Mouse (Mus musculus) heart, adult 18-20 months (tissue): ENCODE results near the gene Mrps7. TPM values are rescaled to one million over a fixed set of nuclear protein-coding genes. Genes with fewer than 3 reads are reported as not detected.

Experiments
- DNase-seq, 2 experiments: peaks; one replicate each; pipeline ENCODE4 v3.0.0; 2021 to 2022; ENCODE audit warnings: mixed read lengths in 1 of 2
- total RNA-seq, 2 experiments: library from RNA; stranded (reverse); gene quantifications; 2 replicates each; pipeline ENCODE4 v1.2.3; 2021

Mrps7 gene
- total RNA-seq, 2 experiments from 2014 or later, result 81.0 to 83.5 TPM

DNA sequence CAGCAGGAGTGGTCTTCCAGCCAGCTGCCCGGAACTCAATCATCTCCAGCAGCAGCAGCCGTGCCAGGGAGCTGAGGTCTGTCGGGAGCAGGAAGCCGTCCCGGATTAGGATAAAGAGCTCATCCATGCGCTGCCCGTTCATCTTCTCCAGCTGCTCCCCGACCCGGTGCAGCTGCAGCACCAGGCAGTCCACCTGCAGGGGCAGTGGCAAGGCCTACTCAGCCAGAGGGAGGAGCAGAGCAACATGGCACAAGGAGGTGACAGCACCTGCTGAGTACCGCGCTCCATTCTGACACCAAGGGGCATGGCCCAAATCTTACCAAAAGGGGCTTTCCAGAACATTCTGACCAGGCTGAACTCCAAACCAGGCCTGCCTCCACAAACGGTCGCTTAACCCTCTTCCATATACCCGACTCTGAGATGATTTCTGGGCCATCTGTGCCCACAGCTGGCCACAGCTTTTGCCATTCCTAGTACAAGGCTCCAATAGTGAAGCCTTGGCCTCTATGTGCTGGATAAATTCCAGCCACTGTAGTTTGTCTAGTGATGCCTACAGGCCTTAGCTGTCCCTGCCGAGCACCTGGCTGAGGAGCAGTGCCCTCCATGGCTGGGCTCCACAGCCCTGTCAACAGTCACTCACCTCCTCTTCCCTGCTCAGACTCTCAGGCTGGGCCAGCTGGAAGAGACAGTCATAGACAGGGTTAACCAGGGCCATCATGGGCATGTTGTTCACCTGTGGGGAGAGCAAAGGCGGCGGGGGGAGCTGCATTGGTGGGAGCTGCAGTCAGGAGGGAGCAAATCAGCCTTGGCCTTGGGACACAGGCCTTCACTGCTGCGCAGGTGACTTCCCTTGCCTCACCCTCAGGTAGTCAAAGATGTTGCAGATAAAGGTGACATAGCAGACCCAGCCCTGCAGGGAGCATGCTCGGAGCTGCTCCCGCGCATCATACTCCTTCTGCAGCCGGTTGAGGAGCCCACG, 5.0 kb downstream of the Mrps7 start:
- no peak for DNase-seq

- no peak for DNase-seq
Observed at GRCm38 (mm10) chr11:115609576-115609975, 5.9 kb downstream of the Mrps7 start.

DNA sequence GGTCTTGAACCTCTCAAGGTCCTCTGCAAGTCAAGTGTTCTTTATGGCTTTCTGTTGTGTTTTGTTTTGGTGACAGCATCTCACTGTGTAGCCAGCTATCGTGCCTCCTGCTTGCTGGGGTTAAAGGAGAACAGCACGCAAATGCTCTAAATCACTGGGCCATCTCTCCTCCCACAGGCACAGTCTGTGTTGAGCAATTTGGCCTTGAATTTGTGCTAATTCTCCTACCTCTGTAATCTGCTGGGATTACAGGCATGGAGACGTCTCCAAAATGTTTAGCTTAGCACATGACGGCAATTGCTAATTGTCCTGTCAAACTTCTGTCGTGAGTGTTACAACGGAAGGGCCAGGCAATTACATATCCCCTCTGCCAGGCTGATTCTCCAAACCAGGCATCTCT, 7.4 kb downstream of the Mrps7 start:
- DNase-seq, result no peak

DNA sequence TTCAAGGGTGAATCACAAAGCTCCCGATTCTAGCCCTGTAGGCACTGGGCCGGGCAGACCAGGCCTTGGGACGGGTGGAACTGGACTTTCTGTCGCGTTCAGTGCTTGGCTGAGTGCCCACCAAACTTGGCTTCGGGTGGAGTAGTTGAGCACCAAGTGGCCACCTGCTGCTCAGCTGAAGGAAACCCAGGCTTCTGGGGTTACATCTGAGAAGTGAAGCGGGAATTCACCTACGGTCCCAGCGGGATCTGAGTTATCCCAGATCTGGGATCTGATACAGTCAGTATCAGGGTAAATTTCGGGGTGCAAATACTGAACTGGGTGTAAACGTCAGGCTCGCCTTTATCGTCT, 8.3 kb downstream of the Mrps7 start:
- peak; percentile 89 to 90 for DNase-seq

GRCm38 (mm10) chr11:115612410-115613137, 8.8 kb downstream of the Mrps7 start, which contains the start of gene Mif4gd:
Gene Mif4gd, minus strand, starts transcription at chr11:115612969.
- peak; percentile 95 to 98 for DNase-seq

GRCm38 (mm10) chr11:115613138-115613945, 9.6 kb downstream of the Mrps7 start:
- DNase-seq, result no peak

- no peak for DNase-seq
Observed at GRCm38 (mm10) chr11:115614346-115615107, 10.8 kb downstream of the Mrps7 start.

DNA sequence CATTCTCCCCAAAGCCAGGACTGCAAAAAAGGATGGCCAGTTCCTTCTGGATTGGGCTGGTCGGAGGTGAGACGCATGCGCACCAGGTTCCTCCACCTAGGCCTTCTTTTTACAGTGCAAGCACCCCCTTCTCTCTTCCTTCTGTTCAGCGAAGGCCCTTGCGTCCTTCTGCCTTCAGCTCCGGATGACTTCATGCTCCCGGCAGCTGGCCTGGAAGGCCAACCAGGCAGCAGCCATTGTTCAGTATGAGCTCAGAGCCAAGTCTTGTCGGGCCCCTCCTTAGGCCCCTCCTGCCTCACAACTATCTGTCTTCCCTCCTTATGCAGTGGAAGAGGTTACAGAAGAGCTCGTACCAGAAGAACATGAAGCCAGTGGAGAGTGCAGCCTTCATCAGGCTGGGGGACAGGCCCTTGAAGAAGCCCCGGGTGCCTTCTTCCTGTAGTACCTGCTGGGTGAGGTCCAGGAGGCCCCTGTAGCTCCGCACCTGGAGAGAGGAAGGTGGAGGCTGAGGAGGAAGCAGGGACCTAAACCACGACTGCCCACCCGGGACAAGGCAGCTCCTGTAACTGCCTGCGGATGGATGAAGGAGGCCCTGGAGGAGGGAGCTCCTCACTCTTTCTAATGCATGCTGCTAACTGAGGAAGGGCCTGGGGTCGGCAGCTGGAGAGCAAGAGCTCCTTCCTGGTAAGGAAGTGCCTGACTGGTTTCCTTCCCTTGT, 11.5 kb downstream of the Mrps7 start:
- no peak for DNase-seq

GRCm38 (mm10) chr11:115615875-115616274, 12.2 kb downstream of the Mrps7 start:
- no peak for DNase-seq

GRCm38 (mm10) chr11:115616371-115616770, 12.6 kb downstream of the Mrps7 start:
- DNase-seq, result no peak

GRCm38 (mm10) chr11:115616893-115617292, 13.2 kb downstream of the Mrps7 start:
- DNase-seq, result no peak

- no peak for DNase-seq
Observed at GRCm38 (mm10) chr11:115618001-115618400, 14.3 kb downstream of the Mrps7 start.

DNA sequence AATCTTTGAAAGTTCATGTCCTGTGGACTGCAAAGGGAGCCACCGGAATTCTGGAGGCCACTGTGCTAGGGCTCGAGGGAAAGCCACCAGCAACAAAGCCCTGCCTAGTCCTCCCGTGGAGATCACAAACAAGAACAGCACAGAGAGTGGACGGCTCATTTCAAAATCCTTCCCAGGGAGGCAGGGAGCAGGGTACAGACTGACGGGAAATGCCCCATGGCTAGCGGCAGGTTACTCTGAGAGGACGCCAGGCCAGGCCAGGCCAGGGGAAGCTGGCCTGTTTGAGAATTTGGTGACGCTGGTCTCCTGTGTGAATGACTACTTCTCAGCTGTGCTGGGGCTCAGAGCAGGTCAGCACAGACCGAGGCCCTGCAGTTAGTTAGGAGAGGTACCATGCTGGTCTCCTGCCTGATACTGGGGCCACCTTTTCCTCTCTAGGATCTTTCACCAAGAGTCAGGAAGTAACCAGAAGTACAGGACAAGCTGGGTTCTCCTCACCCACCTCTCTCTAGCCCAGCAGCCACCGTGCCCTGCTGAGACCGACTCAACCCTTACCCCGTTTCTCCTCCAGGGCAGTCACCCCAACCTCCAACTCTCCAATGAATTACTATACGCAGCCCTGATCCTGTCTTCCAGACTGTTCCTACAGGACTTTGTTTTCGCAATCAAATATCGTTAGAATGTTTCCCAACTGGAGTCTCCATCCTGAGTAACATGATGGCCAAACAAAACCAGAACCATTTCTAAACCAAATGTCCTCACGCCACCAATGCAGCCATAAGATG, 15.2 kb downstream of the Mrps7 start:
- DNase-seq, result no peak

GRCm38 (mm10) chr11:115619949-115620348, 16.2 kb downstream of the Mrps7 start:
- DNase-seq, result no peak

GRCm38 (mm10) chr11:115623487-115624070, 19.9 kb downstream of the Mrps7 start:
- no peak for DNase-seq

GRCm38 (mm10) chr11:115625877-115626276, 22.2 kb downstream of the Mrps7 start:
- no peak for DNase-seq

DNA sequence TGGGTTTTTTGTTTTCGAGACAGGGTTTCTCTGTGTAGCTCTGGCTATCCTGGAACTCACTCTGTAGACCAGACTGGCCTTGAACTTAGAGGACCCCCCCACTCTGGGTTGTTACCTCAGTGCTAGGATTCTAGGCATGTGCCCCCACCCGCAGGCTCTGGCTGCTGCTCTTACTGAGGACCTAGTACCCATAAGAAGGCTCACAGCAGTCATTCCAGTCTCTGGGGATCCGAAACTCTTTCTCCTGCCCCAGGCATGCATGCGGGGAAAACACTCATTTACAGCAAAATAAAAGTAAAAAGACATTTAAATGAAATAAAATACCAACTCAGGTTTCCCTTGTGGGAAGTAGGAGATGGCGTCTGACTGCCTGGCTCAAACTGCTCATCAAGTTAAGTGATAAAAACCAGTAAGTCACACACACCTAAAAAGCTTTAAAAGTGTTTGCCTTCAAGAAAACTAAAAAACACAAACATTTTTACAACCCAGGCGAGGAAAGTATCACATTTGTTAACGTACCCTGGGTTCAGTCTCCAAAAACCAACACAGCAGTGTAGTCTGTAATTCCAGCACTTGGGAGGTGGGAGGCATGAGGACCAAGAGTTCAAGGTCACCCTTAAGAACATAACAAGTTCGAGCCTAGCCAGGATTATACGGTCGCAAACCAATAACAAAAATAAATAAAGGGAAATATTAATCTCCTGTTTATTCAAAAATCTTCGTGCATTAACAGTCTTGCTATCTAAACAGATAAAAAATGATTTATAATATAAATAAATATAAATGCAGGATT, 23.3 kb downstream of the Mrps7 start:
- no peak for DNase-seq

GRCm38 (mm10) chr11:115627705-115628464, 24.2 kb downstream of the Mrps7 start, which contains the start of gene Slc25a19:
Gene Slc25a19, minus strand, starts transcription at chr11:115628295.
- DNase-seq, result peak; percentile 100
